Mouse (Mus musculus) testis, postnatal 10 days (tissue): ENCODE measurements around the gene Abca5.

Experiments
- DNase-seq: peaks from one replicate; pipeline ENCODE4 v3.0.0; 2021; ENCODE audit warnings: low spot score

Abca5 gene

DNA sequence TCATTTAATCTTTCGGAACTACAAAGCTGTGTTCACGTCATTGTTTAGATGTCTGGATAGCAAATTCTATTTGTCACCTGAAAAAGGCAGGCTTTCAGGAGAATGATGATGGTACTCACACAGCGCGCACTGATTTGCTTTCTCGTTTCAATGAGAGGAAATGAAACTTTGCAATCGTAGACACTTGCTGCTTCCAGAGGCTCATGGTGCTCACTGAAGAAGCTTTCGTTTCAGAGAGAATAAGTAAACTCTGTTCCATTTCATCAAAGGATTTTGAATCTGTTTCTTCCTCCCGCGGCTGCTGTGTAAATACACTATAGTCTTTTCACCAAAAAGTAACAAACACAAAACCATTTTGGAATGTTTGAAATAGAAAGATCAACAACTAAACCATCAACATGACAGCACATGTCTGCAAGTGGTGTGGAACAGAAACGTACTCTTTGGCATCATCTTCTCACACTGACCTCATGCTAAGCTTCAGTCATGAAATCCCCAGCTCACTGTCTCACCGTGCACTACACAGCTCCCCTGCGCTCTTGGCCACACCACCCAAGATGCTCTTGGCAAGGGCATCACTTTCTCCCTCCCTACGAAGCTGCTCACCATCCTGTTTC, 39.5 kb downstream of the Abca5 start:
- no peak for DNase-seq

DNA sequence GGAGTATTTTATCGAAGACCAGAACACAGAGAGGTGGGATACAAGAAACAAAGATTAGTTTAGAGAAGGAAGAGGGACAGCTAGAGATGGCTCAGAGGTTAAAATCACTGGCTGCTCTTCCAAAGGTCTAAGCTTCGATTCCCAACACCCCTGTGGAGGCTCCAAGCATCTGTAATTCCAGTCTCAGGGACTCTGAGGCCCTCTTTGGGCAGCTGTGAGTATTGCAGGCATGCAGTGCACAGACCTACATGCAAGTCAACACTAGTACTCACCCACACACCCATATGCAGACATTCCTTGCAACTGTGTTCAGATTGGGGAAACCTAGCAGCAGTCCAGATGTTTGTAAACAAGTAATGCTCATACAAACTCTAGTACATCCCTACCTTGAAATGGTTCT, 46.9 kb downstream of the Abca5 start:
- no peak for DNase-seq

DNA sequence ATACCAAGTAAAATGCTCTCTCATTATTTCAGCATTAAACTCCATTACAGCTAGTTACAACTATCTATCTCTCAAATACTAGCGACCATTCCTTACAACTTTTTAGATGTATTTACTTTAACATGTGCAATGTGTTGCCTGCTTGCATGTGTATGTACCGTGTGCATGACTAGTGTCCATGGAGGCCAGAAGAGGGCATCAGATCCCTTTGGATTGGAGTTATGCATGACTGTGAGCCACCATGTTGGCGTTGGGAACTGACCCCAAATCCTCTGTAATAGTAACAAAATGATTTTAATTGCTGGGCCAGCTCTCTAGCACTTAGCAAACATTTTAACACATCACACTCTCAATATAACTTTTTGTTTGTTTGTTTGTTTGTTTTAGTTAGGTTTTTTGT, 49.1 kb downstream of the Abca5 start:
- DNase-seq: no peak

DNA sequence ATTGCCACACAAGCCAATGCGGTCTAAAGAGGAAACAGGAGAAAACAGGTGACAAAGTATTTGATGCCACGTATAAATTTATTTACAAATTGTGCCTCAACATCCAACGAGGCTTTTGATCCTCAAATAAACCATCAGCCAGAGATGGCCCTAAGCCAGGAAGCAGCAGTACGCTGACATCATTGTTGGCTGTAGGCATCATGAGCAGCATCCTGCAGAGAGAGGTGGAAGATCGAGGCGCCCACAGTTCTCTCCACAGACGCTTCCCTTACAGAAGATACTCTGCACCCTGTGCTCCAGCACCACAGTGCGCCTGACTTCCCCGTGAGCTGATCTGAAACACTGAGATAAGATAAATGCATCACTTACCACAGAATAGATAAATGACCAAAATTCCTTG, 49.8 kb downstream of the Abca5 start:
- no peak for DNase-seq

DNA sequence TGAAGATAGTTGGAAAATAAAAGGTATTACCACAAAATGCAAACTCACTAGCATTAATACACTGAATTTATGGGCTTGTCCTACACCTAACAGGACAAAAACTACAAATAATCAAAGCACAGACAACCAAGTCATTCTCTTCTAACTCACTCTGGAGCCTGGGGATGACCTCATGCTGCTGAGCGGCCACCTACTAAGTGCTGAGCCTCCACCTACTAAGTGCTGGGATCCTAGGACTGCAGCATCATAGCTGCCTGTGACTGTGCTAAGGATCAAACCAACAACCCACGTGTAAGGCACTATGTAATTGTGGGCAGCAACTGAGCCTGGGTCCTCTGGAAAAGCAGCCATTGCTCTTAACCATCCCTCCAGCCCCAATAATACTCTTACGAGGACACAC, 51.2 kb downstream of the Abca5 start:
- no peak for DNase-seq

DNA sequence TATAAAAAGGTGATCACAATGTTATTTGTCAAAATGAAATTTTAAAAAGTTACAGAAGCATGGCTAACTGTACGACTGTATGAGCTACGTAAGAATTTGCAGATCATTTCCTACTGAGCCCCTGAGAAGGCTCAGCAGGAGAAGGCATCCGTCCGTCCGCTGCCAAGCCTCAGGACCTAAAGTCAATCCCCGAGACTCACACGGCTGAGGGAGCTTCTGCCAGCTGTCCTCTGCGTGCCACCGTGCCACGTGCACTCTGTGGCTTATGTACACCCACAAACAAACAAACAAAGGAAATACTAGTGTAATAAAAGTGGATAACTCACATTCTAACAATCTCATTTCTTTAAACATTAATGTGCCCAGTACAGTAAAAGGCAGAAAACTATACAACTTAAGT, 52.7 kb downstream of the Abca5 start:
- DNase-seq: no peak

DNA sequence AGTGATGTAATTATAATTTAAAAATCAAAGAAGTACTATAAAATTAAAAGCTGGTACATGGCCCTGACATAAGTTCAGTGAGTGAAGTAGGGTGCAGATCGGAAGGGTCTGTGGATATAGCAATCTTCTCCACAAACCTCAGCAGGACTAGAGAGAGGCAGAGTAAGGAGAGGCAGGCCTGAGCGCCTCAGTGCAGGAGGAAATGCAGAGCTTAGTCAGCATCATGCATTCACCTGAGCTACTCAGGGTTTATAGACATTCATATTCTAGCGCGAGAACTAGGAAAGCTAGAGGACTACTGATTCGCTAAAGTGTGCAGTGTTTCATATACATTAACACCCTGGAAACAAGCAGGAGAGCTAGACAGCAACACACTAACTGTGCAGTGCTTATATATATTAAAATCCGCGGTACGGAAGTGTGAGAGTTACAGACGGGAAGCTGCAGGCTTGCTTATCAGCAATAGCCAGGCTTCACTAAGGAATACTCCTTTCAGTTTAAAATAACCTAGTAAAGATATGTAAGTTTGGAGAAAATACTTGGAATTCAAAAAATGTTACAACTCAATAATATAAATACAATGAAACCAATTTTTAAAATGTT, 53.2 kb downstream of the Abca5 start:
- no peak for DNase-seq

DNA sequence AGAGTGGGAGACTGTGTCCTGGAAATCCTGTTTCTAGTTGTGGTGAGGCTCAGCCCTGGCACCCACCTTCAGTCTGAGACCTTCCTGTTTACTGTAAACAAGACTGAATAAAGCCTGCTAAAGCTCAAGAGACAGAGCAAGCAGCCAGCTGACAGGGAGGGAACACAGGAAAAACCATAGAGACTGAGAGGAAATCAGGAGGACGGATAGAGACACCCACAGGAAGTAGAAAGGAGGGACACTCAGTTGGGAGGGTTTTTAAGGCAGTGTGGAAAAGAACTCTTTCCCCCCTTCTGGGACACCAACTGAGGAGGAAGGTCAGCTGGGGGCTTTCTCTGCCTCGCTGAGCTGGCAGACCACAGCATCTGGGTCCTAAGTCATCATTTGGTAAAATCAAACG, 62.7 kb downstream of the Abca5 start:
- DNase-seq: no peak

DNA sequence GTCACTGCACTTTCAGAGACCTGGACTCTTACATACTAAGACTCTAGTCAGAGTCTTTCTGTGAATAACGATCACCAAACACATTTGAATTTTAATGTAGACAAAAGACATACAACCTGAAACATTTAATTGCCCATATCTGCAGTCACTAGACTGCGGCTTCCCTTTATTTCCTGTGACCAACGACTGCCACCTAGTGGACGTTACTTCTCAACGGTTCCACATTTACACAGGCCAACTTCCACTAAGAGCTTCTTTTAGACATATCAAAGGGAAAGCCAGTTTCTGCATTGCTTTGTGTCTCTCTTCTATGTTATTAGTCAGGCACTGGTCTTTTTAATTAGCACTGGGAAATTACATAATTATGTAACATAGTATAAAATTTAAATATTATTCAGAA, 65.8 kb downstream of the Abca5 start:
- DNase-seq: peak; percentile 58

DNA sequence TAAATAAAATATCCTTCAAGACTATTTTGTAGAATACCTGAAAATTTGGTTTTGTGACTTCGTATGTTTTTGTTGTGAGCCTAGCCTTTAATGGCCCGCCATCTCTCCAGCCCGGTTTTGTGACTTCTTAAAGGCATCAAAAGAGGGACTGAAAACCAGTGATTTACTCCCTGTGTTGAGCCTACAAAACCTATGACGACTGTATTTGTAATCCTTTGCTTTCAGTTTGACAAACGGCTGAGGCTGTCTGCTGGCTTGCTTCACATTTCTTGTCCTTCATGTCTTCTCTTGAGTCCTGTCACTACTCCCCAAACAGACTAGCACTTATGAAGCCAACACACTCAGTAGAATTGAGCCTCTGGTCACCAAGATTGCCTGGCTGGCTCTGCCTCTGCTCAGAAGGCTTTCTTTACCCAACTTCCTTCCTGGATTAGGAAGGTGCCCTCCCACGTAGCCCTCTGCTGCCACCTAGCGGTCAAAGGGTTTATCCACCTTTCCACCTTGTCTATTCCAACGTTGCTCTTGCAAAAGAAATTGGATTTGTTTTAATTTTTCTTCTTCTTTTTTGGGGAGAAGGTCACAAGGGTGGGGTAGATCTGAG, 69.2 kb downstream of the Abca5 start:
- DNase-seq: peak; percentile 98

DNA sequence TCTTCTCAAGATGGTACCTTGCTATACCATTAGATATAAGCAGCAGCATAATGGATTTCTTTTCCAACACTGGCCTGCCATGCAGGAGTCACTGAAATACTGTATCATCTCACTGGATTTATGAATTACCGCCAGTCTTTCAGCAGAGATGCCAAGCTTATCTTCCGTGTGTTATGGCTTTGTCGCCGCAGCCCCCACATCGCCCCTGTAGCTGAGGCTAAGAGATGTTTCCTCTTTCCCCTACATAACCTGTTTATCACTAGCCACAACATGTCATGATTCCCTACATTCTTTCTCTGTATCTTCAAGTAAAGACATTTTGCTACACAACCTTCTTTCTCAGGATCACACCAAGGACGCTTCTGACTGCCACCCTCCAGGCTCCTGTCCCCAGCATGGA, 70.3 kb downstream of the Abca5 start:
- no peak for DNase-seq

DNA sequence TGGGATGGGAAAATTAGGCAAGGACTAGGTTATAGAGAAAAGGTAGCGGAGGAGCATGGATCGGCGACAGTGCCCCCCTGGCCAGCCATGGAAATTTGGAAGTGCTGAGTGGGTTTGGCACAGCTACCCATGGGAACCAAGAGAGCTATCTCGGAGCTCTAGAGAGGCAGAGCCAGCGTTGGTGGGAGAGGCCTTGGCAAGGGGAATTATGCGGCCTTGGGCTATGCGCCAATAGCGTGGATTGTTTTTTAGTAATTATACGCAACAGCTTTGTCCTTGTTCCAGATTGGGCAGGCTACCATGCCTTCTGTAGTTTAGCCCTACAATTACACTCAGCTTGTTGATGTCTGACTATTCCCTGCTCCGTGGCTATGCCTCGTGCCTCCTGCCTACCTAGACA, 70.8 kb downstream of the Abca5 start:
- DNase-seq: peak; percentile 73

DNA sequence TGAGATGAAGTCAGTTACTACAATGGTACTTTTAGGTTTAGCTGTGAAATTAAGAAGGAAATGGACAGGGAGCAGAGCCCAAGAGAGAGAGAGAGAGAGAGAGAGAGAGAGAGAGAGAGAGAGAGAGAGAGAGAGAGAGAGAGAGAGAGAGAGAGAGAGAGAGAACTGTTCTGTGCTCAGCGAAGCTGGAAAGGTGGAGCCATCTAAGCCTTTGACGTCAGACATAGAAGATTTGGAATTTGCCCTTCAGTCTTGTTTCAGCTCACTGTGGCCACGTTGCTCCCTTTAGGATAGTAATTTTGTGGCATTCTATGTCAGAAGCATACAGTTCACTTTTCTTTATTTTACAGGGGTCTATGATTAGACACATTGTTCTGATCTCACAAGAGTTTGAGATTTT, 75.6 kb downstream of the Abca5 start:
- DNase-seq: no peak

DNA sequence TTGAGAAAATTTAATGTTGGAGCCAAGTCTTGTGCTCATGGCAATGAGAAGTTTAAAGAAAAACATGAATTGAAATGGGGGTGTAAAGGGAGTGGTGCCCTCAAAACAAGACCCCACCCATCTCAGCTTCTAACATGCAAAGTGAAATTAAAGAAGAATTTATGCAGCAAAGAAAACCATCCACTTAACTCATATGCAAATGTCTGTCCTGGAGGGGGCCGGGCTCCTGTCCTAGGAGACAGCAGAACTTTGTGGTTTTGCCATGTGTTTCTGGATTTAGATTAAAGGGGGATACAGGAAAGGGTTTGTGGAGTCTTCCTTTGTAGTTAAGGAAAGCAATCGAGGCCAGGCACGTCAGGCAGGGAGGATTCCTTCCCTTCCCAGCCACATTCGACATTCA, 79.6 kb downstream of the Abca5 start:
- no peak for DNase-seq

DNA sequence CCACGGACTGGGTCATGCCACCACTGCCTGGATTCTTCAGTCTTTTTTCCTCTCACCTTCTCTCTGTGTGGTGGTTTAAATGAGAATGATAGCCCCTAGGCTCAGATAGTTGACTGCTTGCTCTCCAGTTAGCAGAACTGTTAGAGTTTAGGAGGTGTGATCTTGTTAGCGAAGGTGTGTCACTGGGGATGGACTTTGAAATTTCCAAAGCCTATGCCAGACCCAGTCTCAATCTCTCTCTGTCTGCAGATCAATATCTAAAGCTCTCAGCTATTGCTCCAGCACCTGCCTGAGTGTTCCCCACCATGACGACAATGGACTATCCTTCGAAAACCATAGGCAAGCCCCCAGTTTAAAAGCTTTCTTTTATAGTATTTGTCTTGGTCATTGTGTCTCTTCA, 80.5 kb downstream of the Abca5 start:
- DNase-seq: no peak

DNA sequence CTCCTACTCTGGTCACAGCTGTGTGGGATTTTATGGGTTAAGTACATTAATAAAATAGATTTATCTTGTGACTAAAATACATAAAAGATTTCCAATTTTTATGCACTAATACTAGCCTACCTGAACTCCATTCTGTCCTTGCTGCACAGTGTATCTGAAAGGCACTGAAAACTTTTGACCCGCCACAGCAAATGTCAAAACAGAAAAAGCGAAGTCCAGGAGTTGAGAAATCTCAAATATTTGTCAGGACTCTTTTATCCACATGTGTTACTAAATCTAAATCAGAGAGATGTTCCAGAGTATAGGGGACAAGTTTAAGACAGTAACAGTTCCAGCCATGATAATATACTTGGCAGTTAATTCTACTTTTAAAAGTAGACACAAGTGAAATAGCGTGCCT, 85.3 kb downstream of the Abca5 start:
- no peak for DNase-seq

DNA sequence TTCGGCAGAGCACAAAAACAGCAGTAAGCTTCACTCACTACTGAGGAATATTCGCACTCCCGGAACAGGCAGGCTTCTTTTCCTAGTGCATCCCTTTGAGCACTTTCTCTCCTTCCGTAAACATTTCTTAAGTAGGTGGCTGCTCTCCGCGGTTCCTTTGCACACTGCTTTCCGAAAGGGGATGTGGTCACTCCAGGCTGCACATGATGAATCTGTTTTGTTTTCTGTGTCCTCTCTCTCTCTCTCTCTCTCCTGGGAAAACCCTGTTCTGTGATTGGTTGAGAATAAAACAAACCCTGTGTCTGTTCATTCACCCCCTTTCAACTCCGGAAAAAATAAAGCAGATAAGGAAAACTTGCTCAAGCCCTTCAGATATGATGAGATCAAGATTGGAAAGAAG, 86.0 kb downstream of the Abca5 start, which contains the start of gene Abca6:
TSS of gene Abca6 (minus strand) at position 243 of the 400 bp plus-strand sequence.
- DNase-seq: peak; percentile 47

DNA sequence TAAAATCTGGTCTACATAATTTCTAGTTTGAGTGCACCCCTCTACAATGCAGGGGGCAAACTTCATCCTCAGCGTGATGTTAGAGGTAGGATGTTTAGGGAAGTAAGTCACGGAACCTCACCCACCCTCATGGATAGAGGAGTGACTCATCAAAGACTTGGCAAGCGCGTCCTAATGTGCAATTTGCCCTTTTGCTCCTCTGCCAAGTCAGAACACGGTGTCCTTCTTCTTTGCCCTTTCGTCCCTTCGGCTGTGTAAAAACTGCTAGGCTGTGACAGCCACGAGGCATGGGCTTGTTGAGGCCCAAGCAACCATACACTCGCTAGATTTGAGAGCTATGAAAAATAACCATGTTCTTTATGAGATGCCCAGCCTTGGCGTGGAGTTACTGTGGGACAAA, 92.8 kb downstream of the Abca5 start:
- DNase-seq: no peak

DNA sequence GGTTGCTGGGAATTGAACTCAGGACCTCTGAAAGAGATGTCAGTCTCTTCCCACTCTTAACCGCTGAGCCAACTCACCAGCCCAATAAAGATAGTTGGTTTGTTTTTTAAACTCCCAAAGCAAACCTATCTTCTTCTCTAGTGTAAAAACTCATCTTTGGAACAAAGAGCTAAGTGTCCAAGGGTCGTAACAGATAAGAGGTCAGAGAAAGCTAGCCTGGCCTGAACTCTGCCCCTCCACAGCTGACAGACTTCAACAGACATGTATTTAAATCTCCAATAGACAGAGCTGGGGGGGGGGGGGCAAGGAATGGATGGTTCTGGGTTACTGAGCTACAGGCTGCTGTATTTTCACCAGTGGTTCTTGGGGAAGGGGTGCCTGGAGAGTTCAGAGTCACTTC, 100.0 kb downstream of the Abca5 start:
- no peak for DNase-seq

DNA sequence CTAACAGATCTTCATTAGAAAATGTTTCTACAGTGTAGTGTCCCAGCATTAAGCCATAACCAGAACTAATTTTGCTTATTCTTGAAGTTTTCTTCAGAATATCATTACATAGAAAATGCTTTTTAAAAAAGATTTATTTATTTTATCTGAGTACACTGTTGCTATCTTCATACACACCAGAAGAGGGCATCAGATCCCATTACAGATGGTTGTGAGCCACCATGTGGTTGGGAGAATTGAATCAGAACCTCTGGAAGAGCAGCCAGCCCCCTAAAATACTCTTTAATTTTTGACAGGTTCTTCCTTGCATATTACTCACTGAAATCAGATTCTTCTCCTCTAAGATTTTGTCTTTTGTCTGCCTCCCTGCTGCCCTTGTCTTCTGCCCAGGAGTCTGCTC, 104.5 kb downstream of the Abca5 start:
- DNase-seq: no peak
